Mouse (Mus musculus) kidney, embryonic 15.5 days (tissue): ENCODE measurements around the gene Cd82. TPM values are rescaled to one million over a fixed set of nuclear protein-coding genes. Genes with fewer than 3 reads are reported as not detected.
A peak's percentile ranks its signal among the peaks of the same experiment; 100 is the strongest.

Source experiments
- ATAC-seq: fragments of 200-750 bp; cut with Nextera tagmentation; replicated peaks from 2 replicates; pipeline ENCODE4 v1.8.0; 2017; ENCODE audit warnings: moderate TSS enrichment; ENCODE audit not compliant: low FRiP score
- H3K27ac ChIP-seq: fragments of 300-500 bp; sonication (generic); 2 replicates; pipeline ENCODE4 v1.5.1; 2015; ENCODE audit warnings: mild to moderate bottlenecking, inconsistent platforms
- H3K27me3 ChIP-seq: fragments of 300-500 bp; sonication (generic); 2 replicates; pipeline ENCODE4 v1.6.1; 2015; ENCODE audit warnings: inconsistent platforms
- H3K36me3 ChIP-seq: fragments of 300-500 bp; sonication (generic); 2 replicates; pipeline ENCODE4 v1.6.1; 2015; ENCODE audit warnings: inconsistent platforms
- H3K4me1 ChIP-seq: fragments of 300-500 bp; sonication (generic); 2 replicates; pipeline ENCODE4 v1.6.1; 2015; ENCODE audit warnings: inconsistent platforms
- H3K4me2 ChIP-seq: fragments of 300-500 bp; sonication (generic); 2 replicates; pipeline ENCODE4 v1.6.1; 2015; ENCODE audit warnings: moderate library complexity, mild to moderate bottlenecking, inconsistent platforms
- H3K4me3 ChIP-seq: fragments of 300-500 bp; sonication (generic); replicated peaks from 2 replicates; pipeline ENCODE4 v1.5.1; 2015; ENCODE audit warnings: mild to moderate bottlenecking, inconsistent platforms
- H3K9ac ChIP-seq: fragments of 300-500 bp; sonication (generic); 2 replicates; pipeline ENCODE4 v1.6.1; 2015; ENCODE audit warnings: mild to moderate bottlenecking, inconsistent platforms
- H3K9me3 ChIP-seq: fragments of 300-500 bp; sonication (generic); replicated peaks from 2 replicates; pipeline ENCODE4 v1.6.1; 2016; ENCODE audit warnings: inconsistent platforms
- WGBS: fragments of 180-500 bp; shearing (Covaris S2); methylation state at CpG from one replicate; pipeline ENCODE4 v1.1.7; 2015; ENCODE audit warnings: mixed read lengths; 5-methylcytosine and 5-hydroxymethylcytosine counted together
- polyA plus RNA-seq: library from polyadenylated mRNA; unstranded; fragments of >200 nt; fragmentation: Nextera tagmentation; extraction: Ambion mirVana; gene quantifications from 2 replicates; pipeline ENCODE4 v1.2.1, GENCODE M21; 2015

The Cd82 gene
- polyA plus RNA-seq, 1 experiment from 2014 or later: 47.8 TPM

- Histone ChIP-seq H3K9ac (no peak overlapping the region), H3K27ac (peak overlapping the region; percentile 92; the same call in 1 of the 2 replicates), H3K9me3 (no peaks in the 10 kb centered on the region), H3K4me1 (peaks cover 49% of the 10 kb centered on the region), H3K36me3 (peaks cover 6% of the 10 kb centered on the region; the same call in 1 of the 2 replicates), H3K4me2 (no peak overlapping the region), H3K27me3 (peaks cover 3% of the 10 kb centered on the region; the same call in 1 of the 2 replicates), H3K4me3 (no peak overlapping the region)
- no peak for ATAC-seq
- WGBS: 64% methylated on average over 6 of the region's 6 CpGs
These were observed 24.6 kb downstream of the Cd82 start for GRCm38 (mm10) chr2:93438335-93438734.

GRCm38 (mm10) chr2:93435577-93435976, 27.4 kb downstream of the Cd82 start:
- Histone ChIP-seq H3K27ac (no peak overlapping the region), H3K4me1 (peaks cover 42% of the 10 kb centered on the region), H3K9me3 (no peaks in the 10 kb centered on the region), H3K36me3 (peaks cover 6% of the 10 kb centered on the region; the same call in 1 of the 2 replicates), H3K9ac (no peak overlapping the region), H3K4me2 (no peak overlapping the region), H3K27me3 (no peaks in the 10 kb centered on the region), H3K4me3 (no peak overlapping the region)
- WGBS: 64% methylated on average over 4 of the region's 4 CpGs
- ATAC-seq: no peak

GRCm38 (mm10) chr2:93434896-93435295, 28.0 kb downstream of the Cd82 start:
- H3K36me3 ChIP-seq: peaks cover 6% of the 10 kb centered on the region; the same call in 1 of the 2 replicates
- H3K27me3 ChIP-seq: no peaks in the 10 kb centered on the region
- no peak overlapping the region for H3K27ac ChIP-seq
- H3K9ac ChIP-seq: no peak overlapping the region
- whole genome bisulfite sequencing: 88% methylated on average over 3 of the region's 3 CpGs
- no peak overlapping the region for H3K4me2 ChIP-seq
- no peak for ATAC-seq
- no peaks in the 10 kb centered on the region for H3K9me3 ChIP-seq
- H3K4me3 ChIP-seq: no peak overlapping the region
- H3K4me1 ChIP-seq: peaks cover 35% of the 10 kb centered on the region

- WGBS: 88% methylated on average over 5 of the region's 5 CpGs
- Histone ChIP-seq H3K4me1 (peaks cover 21% of the 10 kb centered on the region), H3K9ac (no peak overlapping the region), H3K4me2 (no peak overlapping the region), H3K36me3 (peaks cover 6% of the 10 kb centered on the region; the same call in 1 of the 2 replicates), H3K4me3 (no peak overlapping the region), H3K27ac (no peak overlapping the region), H3K27me3 (no peaks in the 10 kb centered on the region), H3K9me3 (no peaks in the 10 kb centered on the region)
- ATAC-seq: no peak
These were observed 29.4 kb downstream of the Cd82 start for GRCm38 (mm10) chr2:93433543-93433942.

- Histone ChIP-seq H3K27me3 (no peaks in the 10 kb centered on the region), H3K9ac (no peak overlapping the region), H3K4me3 (no peak overlapping the region), H3K36me3 (peaks cover 6% of the 10 kb centered on the region; the same call in 1 of the 2 replicates), H3K4me2 (no peak overlapping the region), H3K27ac (no peak overlapping the region), H3K4me1 (peaks cover 16% of the 10 kb centered on the region; the same call in 1 of the 2 replicates), H3K9me3 (no peaks in the 10 kb centered on the region)
- ATAC-seq: no peak
- WGBS: 77% methylated on average over 6 of the region's 6 CpGs
These were observed 30.1 kb downstream of the Cd82 start for GRCm38 (mm10) chr2:93432600-93433389.

GRCm38 (mm10) chr2:93431575-93432325, 31.2 kb downstream of the Cd82 start:
- 59% methylated on average over 5 of the region's 5 CpGs for WGBS
- no peak overlapping the region for H3K4me2 ChIP-seq

GRCm38 (mm10) chr2:93430993-93431392, 31.9 kb downstream of the Cd82 start:
- no peaks in the 10 kb centered on the region for H3K9me3 ChIP-seq
- WGBS: 86% methylated on average over 5 of the region's 5 CpGs
- no peak overlapping the region for H3K4me3 ChIP-seq
- H3K4me1 ChIP-seq: peaks cover 14% of the 10 kb centered on the region
- H3K27me3 ChIP-seq: no peaks in the 10 kb centered on the region
- no peak overlapping the region for H3K4me2 ChIP-seq
- ATAC-seq: no peak
- H3K27ac ChIP-seq: peak overlapping the region; percentile 24; the same call in 1 of the 2 replicates
- no peak overlapping the region for H3K9ac ChIP-seq
- peaks cover 6% of the 10 kb centered on the region; the same call in 1 of the 2 replicates for H3K36me3 ChIP-seq

More at GRCm38 (mm10) chr2:93431575-93432325, 31.2 kb downstream of the Cd82 start:
- Histone ChIP-seq H3K9ac (no peak overlapping the region), H3K27me3 (no peaks in the 10 kb centered on the region), H3K27ac (peak overlapping the region; percentile 24), H3K36me3 (peaks cover 6% of the 10 kb centered on the region; the same call in 1 of the 2 replicates), H3K4me1 (peaks cover 11% of the 10 kb centered on the region; the same call in 1 of the 2 replicates), H3K9me3 (no peaks in the 10 kb centered on the region), H3K4me3 (no peak overlapping the region)
- no peak for ATAC-seq

GRCm38 (mm10) chr2:93428004-93428531, 34.9 kb downstream of the Cd82 start:
- Histone ChIP-seq H3K4me1 (peaks cover 11% of the 10 kb centered on the region), H3K36me3 (no peaks in the 10 kb centered on the region), H3K4me3 (no peak overlapping the region), H3K9me3 (no peaks in the 10 kb centered on the region), H3K27me3 (no peaks in the 10 kb centered on the region), H3K4me2 (no peak overlapping the region), H3K27ac (no peak overlapping the region), H3K9ac (no peak overlapping the region)
- no peak for ATAC-seq
- WGBS: 47% methylated on average over 11 of the region's 11 CpGs

GRCm38 (mm10) chr2:93427000-93427715, 35.8 kb downstream of the Cd82 start:
- Histone ChIP-seq H3K27ac (no peak overlapping the region), H3K9ac (no peak overlapping the region), H3K27me3 (no peaks in the 10 kb centered on the region), H3K36me3 (no peaks in the 10 kb centered on the region), H3K4me3 (no peak overlapping the region), H3K4me1 (peaks cover 6% of the 10 kb centered on the region), H3K9me3 (no peaks in the 10 kb centered on the region), H3K4me2 (no peak overlapping the region)
- no peak for ATAC-seq
- 67% methylated on average over 8 of the region's 8 CpGs for WGBS

- ATAC-seq: no peak
- Histone ChIP-seq H3K4me3 (no peak overlapping the region), H3K9me3 (no peaks in the 10 kb centered on the region), H3K36me3 (no peaks in the 10 kb centered on the region), H3K27ac (no peak overlapping the region), H3K4me1 (peaks cover 4% of the 10 kb centered on the region; the same call in 1 of the 2 replicates), H3K9ac (no peak overlapping the region), H3K4me2 (no peak overlapping the region), H3K27me3 (no peaks in the 10 kb centered on the region; the same call in 1 of the 2 replicates)
- WGBS: 35% methylated on average over 4 of the region's 4 CpGs
These were observed 37.1 kb downstream of the Cd82 start for GRCm38 (mm10) chr2:93425810-93426209.

GRCm38 (mm10) chr2:93424307-93424984, 38.5 kb downstream of the Cd82 start:
- no peak overlapping the region for H3K4me3 ChIP-seq
- peaks cover 8% of the 10 kb centered on the region; the same call in 1 of the 2 replicates for H3K27me3 ChIP-seq
- H3K27ac ChIP-seq: no peak overlapping the region
- H3K4me2 ChIP-seq: no peak overlapping the region
- no peaks in the 10 kb centered on the region for H3K9me3 ChIP-seq
- peaks cover 4% of the 10 kb centered on the region; the same call in 1 of the 2 replicates for H3K4me1 ChIP-seq
- WGBS: 84% methylated on average over 9 of the region's 9 CpGs
- no peaks in the 10 kb centered on the region for H3K36me3 ChIP-seq
- ATAC-seq: no peak
- H3K9ac ChIP-seq: no peak overlapping the region
